Mouse (Mus musculus) stomach, postnatal 0 days (tissue): ENCODE data around the gene Pcnx2.

Experiments
- CTCF ChIP-seq: IDR thresholded peaks from 2 replicates; pipeline ENCODE4 v1.5.1; 2016; ENCODE audit warnings: antibody characterized with exemption, low read depth, mild to moderate bottlenecking, moderate library complexity
- EP300 ChIP-seq: optimal IDR thresholded peaks from 2 replicates; pipeline ENCODE3; 2016; ENCODE audit warnings: antibody characterized with exemption

- TF ChIP-seq CTCF (no peak), EP300 (no peak)
These were observed 118.5 kb downstream of the Pcnx2 start for GRCm38 (mm10) chr8:125779656-125780055.
